In genomic region chr6:83540017-83540416, GRCm38 (mm10) we compare ENCODE assay signal across 11 mouse cellular contexts. TPM values are rescaled to one million over a fixed set of nuclear protein-coding genes. Genes with fewer than 3 reads are reported as not detected.
DNase-seq lines count a peak whose midpoint lies in the region; ATAC-seq and TF ChIP-seq lines count a peak whose summit lies in the region.
"Had no signal": no experiment of that assay in that cellular context is flagged by ENCODE, and none has a peak within 500 bp of the region (broad histone marks: within the 10 kb centered on the region; RNA-seq: fewer than 3 reads in every experiment).

No protein-coding gene starts in this region.

- no peaks in the 10 kb centered on the region for H3K27me3 ChIP-seq in heart, embryonic 13.5 days (replicated peaks)
- no peaks in the 10 kb centered on the region for H3K27me3 ChIP-seq in heart, adult 2 months (ENCODE audit: control insufficient read depth, insufficient read depth, low read length)
- H3K27me3 ChIP-seq in lung, embryonic 14.5 days (ENCODE audit: insufficient read depth, low read length), result no peaks in the 10 kb centered on the region
- H3K27me3 ChIP-seq in intestine, embryonic 16.5 days (replicated peaks; ENCODE audit: control insufficient read depth, insufficient read depth, low read length), result no peaks in the 10 kb centered on the region

- no peak overlapping the region for H3K9ac ChIP-seq in heart, embryonic 13.5 days
- no peak overlapping the region for H3K9ac ChIP-seq in heart, adult 2 months (ENCODE audit: low read depth, low read length)
- no peak overlapping the region for H3K9ac ChIP-seq in lung, embryonic 14.5 days
- H3K9ac ChIP-seq in intestine, embryonic 16.5 days (ENCODE audit: low read depth, low read length), result 0 out of 2 replicates have a peak overlapping the region, but pooled peaks have one; percentile 12

- peaks cover 38% of the 10 kb centered on the region for H3K4me1 ChIP-seq in heart, embryonic 13.5 days
- H3K4me1 ChIP-seq in heart, adult 2 months (ENCODE audit: control insufficient read depth, insufficient read depth, low read length), result no peaks in the 10 kb centered on the region; the same call in 1 of the 2 replicates
- H3K4me1 ChIP-seq in lung, embryonic 14.5 days (ENCODE audit: insufficient read depth), result peaks cover 5% of the 10 kb centered on the region; the same call in 1 of the 2 replicates
- H3K4me1 ChIP-seq in intestine, embryonic 16.5 days (ENCODE audit: control insufficient read depth, insufficient read depth, low read length), result peaks cover 7% of the 10 kb centered on the region

- peak overlapping the region; percentile 88 for H3K27ac ChIP-seq in heart, embryonic 13.5 days (replicated peaks)
- H3K27ac ChIP-seq in heart, adult 2 months, result no peak overlapping the region
- H3K27ac ChIP-seq in lung, embryonic 14.5 days (ENCODE audit: low read depth), result peak overlapping the region; percentile 76
- peak overlapping the region; percentile 82 for H3K27ac ChIP-seq in intestine, embryonic 16.5 days (ENCODE audit: low read length)

- H3K36me3 ChIP-seq in heart, embryonic 13.5 days, result peaks cover 12% of the 10 kb centered on the region
- H3K36me3 ChIP-seq in heart, adult 2 months (ENCODE audit: control insufficient read depth, insufficient read depth, low read length), result no peaks in the 10 kb centered on the region
- no peaks in the 10 kb centered on the region for H3K36me3 ChIP-seq in lung, embryonic 14.5 days (ENCODE audit: insufficient read depth)
- no peaks in the 10 kb centered on the region for H3K36me3 ChIP-seq in intestine, embryonic 16.5 days (ENCODE audit: control insufficient read depth, insufficient read depth, low read length)

- 36% methylated on average over 4 of the region's 4 CpGs for WGBS in heart, embryonic 13.5 days
- WGBS in heart, adult 2 months, result 54% methylated on average over 4 of the region's 4 CpGs
- 31% methylated on average over 4 of the region's 4 CpGs for WGBS in lung, embryonic 14.5 days
- WGBS in intestine, embryonic 16.5 days, result 40% methylated on average over 4 of the region's 4 CpGs

- H3K4me2 ChIP-seq in heart, embryonic 13.5 days, result no peak overlapping the region
- no peak overlapping the region for H3K4me2 ChIP-seq in lung, embryonic 14.5 days
- no peak overlapping the region for H3K4me2 ChIP-seq in intestine, embryonic 16.5 days (ENCODE audit: low read depth, low read length)

- no peak for TF ChIP-seq EP300 in heart, adult 2 months (IDR thresholded peaks at IDR 0.05; ENCODE audit: insufficient read depth, low read depth, low read length)

- no peaks in the 10 kb centered on the region for H3K9me3 ChIP-seq in heart, embryonic 13.5 days
- H3K9me3 ChIP-seq in lung, embryonic 14.5 days (ENCODE audit: low read depth, low read length), result no peaks in the 10 kb centered on the region
- H3K9me3 ChIP-seq in intestine, embryonic 16.5 days (ENCODE audit: control insufficient read depth, low read length), result no peaks in the 10 kb centered on the region

- no peaks in the 10 kb centered on the region for H3K79me2 ChIP-seq in heart, adult 2 months (replicated peaks; ENCODE audit: control insufficient read depth, insufficient read depth, low read length)

- no peak overlapping the region for H3K4me3 ChIP-seq in heart, embryonic 13.5 days
- no peak overlapping the region for H3K4me3 ChIP-seq in heart, adult 2 months
- no peak overlapping the region for H3K4me3 ChIP-seq in lung, embryonic 14.5 days (ENCODE audit: low read depth, low read length)
- no peak overlapping the region for H3K4me3 ChIP-seq in intestine, embryonic 16.5 days (ENCODE audit: low read length)

- no peak for DNase-seq in heart, adult 2 months
- peak; percentile 56 for DNase-seq in lung, embryonic 14.5 days
- no peak for DNase-seq in lung, postnatal 25 days (ENCODE audit: low spot score)
- DNase-seq in mesoderm, embryonic 11.5 days (ENCODE audit: low read depth, low spot score), result peak; percentile 49
- DNase-seq in gastrocnemius, postnatal 25 days, result no peak
- no peak for DNase-seq in thymus, postnatal 25 days
- DNase-seq: cerebellum, adult 11-12 months had no signal

- ATAC-seq in heart, embryonic 13.5 days (ENCODE audit: extremely low read depth, insufficient number of reproducible peaks, low FRiP score, low TSS enrichment), result no peak
- ATAC-seq in lung, embryonic 14.5 days (ENCODE audit: insufficient read depth), result peak; percentile 57; the same call in 1 of the 2 replicates
- 0 out of 2 replicates have a peak, but pooled peaks have one; percentile 14 for ATAC-seq in intestine, embryonic 16.5 days

- intact Hi-C loops in heart, adult 2 months (cut with DNase I), result no loop called here

- no peak for TF ChIP-seq CTCF in heart, adult 2 months (IDR thresholded peaks at IDR 0.05)
- no peak for TF ChIP-seq CTCF in lung, embryonic 14.5 days (IDR thresholded peaks at IDR 0.05; ENCODE audit: low read depth)

- TF ChIP-seq POLR2A in heart, adult 2 months (IDR thresholded peaks at IDR 0.05; ENCODE audit: insufficient read depth, low read depth, low read length), result no peak

RNA-seq across cellular contexts. Expression of gene Actg2, which starts 4.0 kb away (rescaled TPM):
- polyA plus RNA-seq in heart, embryonic 13.5 days (2015; fragmentation: Nextera tagmentation; extraction: Ambion mirVana), result 15.2 and 20.7 TPM in 2 replicates
- total RNA-seq in heart, adult 2 months (2021), result 1 to 10 TPM in 1 of 2 experiments, under 1 TPM in 1; 0.93 to 2.3 TPM
- polyA plus RNA-seq in heart, adult 2 months (2012; rRNA removed), result 13.3 and 23.8 TPM in 2 replicates
- polyA plus RNA-seq in lung, embryonic 14.5 days (2014; fragmentation: Nextera tagmentation; extraction: Ambion mirVana), result 204 and 205 TPM in 2 replicates
- polyA plus RNA-seq in intestine, embryonic 16.5 days (2015; fragmentation: Nextera tagmentation; extraction: Ambion mirVana), result 1,727 and 1,747 TPM in 2 replicates
- total RNA-seq in gastrocnemius, postnatal 25 days (2021), result 1 to 10 TPM in 1 of 2 experiments, under 1 TPM in 1; 0.72 to 5.6 TPM
- total RNA-seq: hematopoietic stem cell, adult 5-6 weeks; megakaryocyte, adult 5-6 weeks had no signal

RNA-seq across cellular contexts. Expression of gene Stambp, which starts 32.5 kb away (rescaled TPM):
- 21.4 and 24.2 TPM in 2 replicates for polyA plus RNA-seq in heart, embryonic 13.5 days (2015; fragmentation: Nextera tagmentation; extraction: Ambion mirVana)
- total RNA-seq in heart, adult 2 months (2021), result 10 to 100 TPM; 11.9 to 12.9 TPM
- polyA plus RNA-seq in heart, adult 2 months (2012; rRNA removed), result 10.1 and 17.6 TPM in 2 replicates
- 18.6 and 19.7 TPM in 2 replicates for polyA plus RNA-seq in lung, embryonic 14.5 days (2014; fragmentation: Nextera tagmentation; extraction: Ambion mirVana)
- polyA plus RNA-seq in intestine, embryonic 16.5 days (2015; fragmentation: Nextera tagmentation; extraction: Ambion mirVana), result 29.4 and 30.5 TPM in 2 replicates
- total RNA-seq in gastrocnemius, postnatal 25 days (2021), result 1 to 10 TPM; 6.7 to 7.9 TPM

RNA-seq across cellular contexts. Expression of gene Dguok, which starts 33.2 kb away (rescaled TPM):
- 54.0 and 55.2 TPM in 2 replicates for polyA plus RNA-seq in heart, embryonic 13.5 days (2015; fragmentation: Nextera tagmentation; extraction: Ambion mirVana)
- total RNA-seq in heart, adult 2 months (2021), result 10 to 100 TPM; 32.4 to 33.7 TPM
- polyA plus RNA-seq in heart, adult 2 months (2012; rRNA removed), result 48.1 and 67.3 TPM in 2 replicates
- polyA plus RNA-seq in lung, embryonic 14.5 days (2014; fragmentation: Nextera tagmentation; extraction: Ambion mirVana), result 69.7 and 71.1 TPM in 2 replicates
- 68.5 and 72.4 TPM in 2 replicates for polyA plus RNA-seq in intestine, embryonic 16.5 days (2015; fragmentation: Nextera tagmentation; extraction: Ambion mirVana)
- 10 to 100 TPM; 14.3 to 14.5 TPM for total RNA-seq in gastrocnemius, postnatal 25 days (2021)

Comparison
In these comparisons a context has a peak if more than half of its experiments do, and no peak if none do; other contexts are left out.
1. DNase-seq: peak in lung, embryonic 14.5 days (single experiment) and mesoderm, embryonic 11.5 days (single experiment); none in heart, adult 2 months (0 of 2), lung, postnatal 25 days (single experiment), gastrocnemius, postnatal 25 days (single experiment) and thymus, postnatal 25 days (single experiment).